Mouse (Mus musculus) embryonic fibroblast, embryonic 13.5 days (primary cell): ENCODE data around the gene Gyg.

Experiments used
- CTCF ChIP-seq: IDR thresholded peaks from 2 replicates; pipeline ENCODE4 v1.5.1; 2011; ENCODE audit warnings: mild to moderate bottlenecking, control low read depth, low read length, moderate library complexity, borderline replicate concordance; ENCODE audit not compliant: insufficient read depth
- POLR2A ChIP-seq: IDR thresholded peaks from 2 replicates; pipeline ENCODE4 v1.6.1; 2011; ENCODE audit warnings: low read depth, mild to moderate bottlenecking, control low read depth, low read length, moderate library complexity

GRCm38 (mm10) chr3:20167487-20167886 lies 12.4 kb upstream of the Gyg start:
- TF ChIP-seq CTCF (no peak), POLR2A (no peak)
